Mouse (Mus musculus) spleen, adult 2 months (tissue): Measurements from ENCODE around the gene Lkaaear1. TPM values are rescaled to one million over a fixed set of nuclear protein-coding genes. Genes with fewer than 3 reads are reported as not detected.

ENCODE experiments used
- DNase-seq, 2 experiments: peaks; one replicate each; pipeline versions ENCODE4 v3.0.0 to v3.0.0-alpha.2; 2012 to 2021; ENCODE audit warnings: low spot score in 2 of 2, low read depth in 1 of 2
- H3K27ac ChIP-seq: fragments of 200-500 bp; 2 replicates; pipeline ENCODE4 v1.5.1; 2012; ENCODE audit warnings: low read length, inconsistent platforms; ENCODE audit not compliant: insufficient read depth
- H3K27me3 ChIP-seq: fragments of 200-500 bp; 2 replicates; pipeline ENCODE4 v1.6.1; 2012; ENCODE audit warnings: mild to moderate bottlenecking, moderate library complexity, low read length, inconsistent platforms; ENCODE audit not compliant: control insufficient read depth, insufficient read depth
- H3K36me3 ChIP-seq: fragments of 200-500 bp; 2 replicates; pipeline ENCODE4 v1.6.1; 2012; ENCODE audit warnings: mild to moderate bottlenecking, low read length, inconsistent platforms; ENCODE audit not compliant: control insufficient read depth, insufficient read depth
- H3K4me1 ChIP-seq: fragments of 200-500 bp; 2 replicates; pipeline ENCODE4 v1.6.1; 2011; ENCODE audit warnings: inconsistent platforms; ENCODE audit not compliant: control insufficient read depth, insufficient read depth, insufficient read length
- H3K4me3 ChIP-seq: fragments of 200-500 bp; 2 replicates; pipeline ENCODE4 v1.5.1; 2011; ENCODE audit warnings: mild to moderate bottlenecking, inconsistent platforms; ENCODE audit not compliant: insufficient read depth, insufficient read length; ENCODE audit errors: extremely low read depth
- CTCF ChIP-seq: fragments of 200-500 bp; IDR thresholded peaks from 2 replicates; pipeline ENCODE4 v1.5.1; 2011; ENCODE audit warnings: mild to moderate bottlenecking, inconsistent platforms; ENCODE audit not compliant: insufficient read depth, insufficient read length, insufficient replicate concordance; ENCODE audit errors: extremely low read depth
- POLR2A ChIP-seq: fragments of 200-500 bp; IDR thresholded peaks from 2 replicates; pipeline ENCODE4 v1.6.1; 2011; ENCODE audit warnings: low read depth, low read length, inconsistent platforms
- WGBS: fragments of 180-500 bp; shearing (Covaris S2); methylation state at CpG from one replicate; pipeline ENCODE4 v1.1.7; 2018; 5-methylcytosine and 5-hydroxymethylcytosine counted together
- polyA plus RNA-seq: library from polyadenylated mRNA; depleted of rRNA; stranded (reverse); fragments of >200 nt; gene quantifications from 2 replicates; pipeline ENCODE4 v1.2.3, GENCODE M21; 2012

The Lkaaear1 gene
- polyA plus RNA-seq, 1 experiment: not detected

DNA sequence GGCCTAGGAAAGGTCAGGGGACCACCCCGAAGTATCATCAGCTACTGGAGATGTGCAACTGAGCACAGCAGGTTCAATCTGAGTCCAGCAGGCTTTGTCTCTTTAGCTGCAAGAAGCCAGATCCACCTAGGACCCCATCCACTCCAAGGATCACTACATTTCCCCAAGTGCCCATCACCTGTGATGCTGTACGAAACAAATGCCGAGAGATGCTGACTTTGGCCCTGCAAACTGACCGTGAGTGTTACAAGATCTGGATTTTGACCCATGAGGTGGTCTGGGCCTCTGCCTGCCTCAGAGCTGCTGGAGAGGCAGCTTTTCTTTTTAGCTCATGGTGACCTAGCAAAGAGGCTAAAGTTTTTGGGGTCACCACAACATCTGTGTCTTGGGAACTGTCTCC, 12.6 kb downstream of the Lkaaear1 start:
- no peaks in the 10 kb centered on the region for H3K27me3 ChIP-seq
- WGBS: 92% methylated on average over 4 of the region's 4 CpGs
- H3K36me3 ChIP-seq: peaks cover 18% of the 10 kb centered on the region
- DNase-seq: no peak
- peaks cover 18% of the 10 kb centered on the region; the same call in 1 of the 2 replicates for H3K4me1 ChIP-seq
- TF ChIP-seq CTCF: no peak
- no peak for TF ChIP-seq POLR2A
- H3K27ac ChIP-seq: no peak overlapping the region
- H3K4me3 ChIP-seq: no peak overlapping the region

DNA sequence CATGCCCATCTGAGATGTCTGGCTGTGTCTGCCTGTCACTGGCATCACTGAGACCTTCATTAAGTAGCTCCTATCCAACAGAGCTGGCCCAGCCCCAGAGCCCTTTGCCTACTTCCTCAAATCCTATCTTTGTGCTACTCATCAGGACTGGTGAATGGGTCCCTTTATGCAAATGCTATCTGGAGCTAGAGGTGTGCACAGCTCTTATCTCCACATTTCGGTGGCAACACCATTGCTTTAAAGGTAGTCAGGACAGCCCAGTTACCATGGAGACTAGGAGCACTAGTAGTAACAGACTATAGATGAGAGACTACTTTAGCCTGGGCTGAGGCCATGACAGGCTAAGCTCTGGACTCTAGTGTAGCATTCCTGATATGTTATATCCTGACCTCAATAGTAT, 13.5 kb downstream of the Lkaaear1 start:
- WGBS: 86% methylated on average over 1 of the region's 1 CpGs
- peaks cover 16% of the 10 kb centered on the region for H3K36me3 ChIP-seq
- peaks cover 12% of the 10 kb centered on the region for H3K4me1 ChIP-seq
- DNase-seq: no peak
- no peaks in the 10 kb centered on the region for H3K27me3 ChIP-seq
- no peak overlapping the region for H3K27ac ChIP-seq
- no peak overlapping the region for H3K4me3 ChIP-seq
- TF ChIP-seq POLR2A: no peak
- TF ChIP-seq CTCF: no peak

DNA sequence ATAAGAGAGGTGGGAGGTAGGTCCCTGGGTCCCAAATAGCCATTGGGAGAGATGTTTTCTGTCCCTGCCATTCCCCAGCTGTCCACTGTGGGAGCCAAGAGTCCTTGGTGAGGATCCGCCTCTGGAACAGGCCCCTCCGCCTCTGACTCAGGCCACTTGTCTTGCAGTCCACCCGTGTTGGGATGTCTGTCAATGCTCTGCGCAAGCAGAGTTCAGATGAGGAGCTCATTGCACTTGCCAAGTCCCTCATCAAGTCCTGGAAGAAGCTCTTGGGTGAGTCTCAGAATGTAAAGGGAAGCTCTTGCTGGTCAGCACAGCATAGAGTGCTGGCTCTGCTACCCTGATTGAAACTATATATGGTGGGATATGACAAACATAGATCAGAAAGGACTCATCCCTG, 14.9 kb downstream of the Lkaaear1 start:
- no peak overlapping the region for H3K4me3 ChIP-seq
- H3K36me3 ChIP-seq: peaks cover 8% of the 10 kb centered on the region
- H3K27me3 ChIP-seq: no peaks in the 10 kb centered on the region
- no peak for DNase-seq
- 93% methylated on average over 4 of the region's 4 CpGs for WGBS
- H3K4me1 ChIP-seq: peaks cover 8% of the 10 kb centered on the region
- no peak for TF ChIP-seq CTCF
- H3K27ac ChIP-seq: no peak overlapping the region

DNA sequence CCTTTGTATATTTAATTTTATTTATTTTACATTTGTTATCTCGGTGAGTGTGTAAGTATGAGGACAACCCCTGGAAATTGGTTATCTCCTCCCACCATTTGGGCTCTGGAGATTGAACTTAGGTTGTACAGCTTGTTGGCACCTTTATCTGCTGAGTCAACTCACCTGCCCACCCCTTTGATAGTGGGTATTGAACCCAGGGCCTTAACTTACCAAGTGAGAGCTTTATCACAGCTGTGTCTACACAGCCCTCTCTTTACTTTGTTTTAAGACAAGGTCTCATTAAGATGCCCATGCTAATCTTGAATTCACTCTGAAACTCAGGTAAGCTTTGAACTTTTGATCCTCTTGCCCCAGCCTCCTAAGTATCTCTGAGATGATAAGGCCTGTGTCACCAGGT, 16.3 kb downstream of the Lkaaear1 start:
- Histone ChIP-seq H3K4me3 (no peak overlapping the region), H3K27me3 (no peaks in the 10 kb centered on the region), H3K27ac (no peak overlapping the region), H3K4me1 (peaks cover 8% of the 10 kb centered on the region), H3K36me3 (peaks cover 5% of the 10 kb centered on the region)
- TF ChIP-seq CTCF (no peak), POLR2A (no peak)
- no peak for DNase-seq
- WGBS: 78% methylated on average over 1 of the region's 1 CpGs

DNA sequence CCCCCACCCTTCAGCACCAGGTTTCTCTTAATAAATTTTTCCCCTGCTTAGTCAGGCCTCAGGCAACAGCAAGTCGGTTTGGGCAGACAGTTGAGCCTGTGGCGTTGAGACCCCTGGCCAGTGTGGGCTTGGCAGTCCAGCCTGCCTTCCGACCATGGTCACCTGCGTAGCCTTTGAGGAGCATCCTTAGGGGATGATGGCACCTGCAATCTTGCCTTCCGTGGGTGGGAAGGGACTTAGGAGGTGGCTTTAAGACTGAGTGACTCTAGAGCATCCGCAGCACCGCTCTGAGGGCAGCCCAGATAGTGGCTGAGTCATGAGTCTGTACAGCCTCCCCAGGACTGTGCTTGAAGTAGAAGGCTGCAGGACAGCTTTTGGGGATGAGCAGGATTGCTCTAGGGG, 17.5 kb downstream of the Lkaaear1 start:
- Histone ChIP-seq H3K36me3 (no peaks in the 10 kb centered on the region; the same call in 1 of the 2 replicates), H3K27ac (0 out of 2 replicates have a peak overlapping the region, but pooled peaks have one; percentile 63), H3K4me1 (peaks cover 8% of the 10 kb centered on the region), H3K27me3 (no peaks in the 10 kb centered on the region), H3K4me3 (peak overlapping the region; percentile 93)
- no peak for DNase-seq
- 25% methylated on average over 7 of the region's 7 CpGs for whole genome bisulfite sequencing
- no peak for TF ChIP-seq POLR2A
- TF ChIP-seq CTCF: no peak

DNA sequence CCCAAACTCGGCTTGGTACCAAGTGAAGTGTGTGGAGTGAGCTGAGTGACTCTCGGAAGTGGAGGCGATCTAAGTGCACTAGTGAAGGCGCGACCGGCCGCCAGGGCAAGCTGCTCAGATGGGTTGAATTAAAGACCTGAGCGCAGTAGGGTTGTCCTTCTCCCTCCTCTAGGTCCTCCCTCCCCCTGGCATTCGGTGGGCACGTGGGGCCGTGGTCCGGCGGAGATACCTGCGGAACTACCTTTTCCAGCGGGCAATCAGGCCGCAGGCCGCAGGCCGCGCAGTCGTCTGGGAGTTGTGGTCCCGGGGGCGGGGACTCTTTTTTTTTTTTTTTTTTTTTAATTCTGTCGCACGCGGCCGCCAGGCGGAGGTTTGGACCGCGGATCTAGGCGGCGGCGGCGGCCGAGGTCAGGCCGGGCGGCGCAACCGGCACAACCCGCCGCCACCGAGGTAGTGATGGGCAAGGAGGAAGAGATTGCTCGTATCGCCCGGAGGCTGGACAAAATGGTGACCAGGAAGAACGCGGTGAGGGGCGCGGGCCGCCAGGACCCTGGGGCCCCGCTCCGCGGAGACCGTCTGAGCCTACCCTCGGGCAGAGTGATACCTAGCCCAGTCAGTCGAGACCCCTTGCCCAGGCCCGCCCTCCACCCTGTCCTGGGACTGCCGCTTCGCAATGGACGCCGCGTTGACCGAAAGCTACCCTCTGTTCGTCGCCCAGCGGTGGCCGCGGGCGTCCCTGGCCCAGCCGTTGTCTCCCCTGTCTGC, 18.1 kb downstream of the Lkaaear1 start, which contains the start of gene Tcea2:
Gene Tcea2 (plus strand): TSS at position 360 of the 765 bp plus-strand sequence.
- H3K27ac ChIP-seq: peak within 1 kb of the TSS; percentile 63
- peak within 1 kb of the TSS; percentile 93 for H3K4me3 ChIP-seq

DNA sequence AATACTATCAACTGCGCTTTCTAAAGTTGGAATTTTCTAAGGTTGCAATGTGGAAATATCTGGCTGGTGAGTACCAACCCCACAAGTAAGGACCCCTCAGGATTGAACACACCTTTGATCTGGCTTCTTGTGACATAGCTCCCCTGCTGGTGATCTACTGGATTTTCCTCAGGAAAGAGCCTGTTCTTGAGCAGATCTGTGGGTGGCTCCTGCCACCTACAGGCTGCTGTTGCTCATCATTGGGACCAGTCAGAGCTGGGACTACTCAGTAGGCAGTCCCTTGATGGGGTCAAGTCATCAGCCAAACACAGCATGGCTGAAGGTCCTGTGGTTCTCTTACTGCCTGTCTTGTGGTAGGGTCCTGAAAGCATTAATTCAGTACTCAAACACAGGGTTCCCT, 19.5 kb downstream of the Lkaaear1 start:
- no peak overlapping the region for H3K27ac ChIP-seq
- H3K4me1 ChIP-seq: peaks cover 8% of the 10 kb centered on the region
- peak; percentile 69 to 71 for DNase-seq
- 66% methylated on average over 1 of the region's 1 CpGs for WGBS
- H3K4me3 ChIP-seq: no peak overlapping the region
- no peak for TF ChIP-seq POLR2A
- TF ChIP-seq CTCF: peak; percentile 78; the same call in 1 of the 2 replicates
- H3K27me3 ChIP-seq: no peaks in the 10 kb centered on the region
- no peaks in the 10 kb centered on the region for H3K36me3 ChIP-seq

More for the DNA sequence above, 18.1 kb downstream of the Lkaaear1 start, which contains the start of gene Tcea2:
- Histone ChIP-seq H3K4me1 (peaks cover 8% of the 10 kb centered on the region), H3K27me3 (no peaks in the 10 kb centered on the region), H3K36me3 (no peaks in the 10 kb centered on the region; the same call in 1 of the 2 replicates)
- 1% methylated on average over 69 of the region's 69 CpGs for WGBS
- TF ChIP-seq POLR2A (0 out of 2 replicates have a peak, but pooled peaks have one; percentile 13), CTCF (0 out of 2 replicates have a peak, but pooled peaks have one; percentile 14)
- peak; percentile 54 to 62 for DNase-seq
